Mouse (Mus musculus) kidney, embryonic 14.5 days (tissue): ENCODE data around the gene Col6a3. TPM values are rescaled to one million over a fixed set of nuclear protein-coding genes. Genes with fewer than 3 reads are reported as not detected.

Experiments used
- ATAC-seq: fragments of 200-750 bp; cut with Nextera tagmentation; 2 replicates; pipeline ENCODE4 v1.8.0; 2017; ENCODE audit warnings: moderate number of reproducible peaks, mild to moderate bottlenecking, moderate TSS enrichment, moderate library complexity; ENCODE audit not compliant: low FRiP score, low TSS enrichment
- H3K27ac ChIP-seq: fragments of 300-500 bp; sonication (generic); 2 replicates; pipeline ENCODE4 v1.5.1; 2014; ENCODE audit warnings: low read depth, mild to moderate bottlenecking, low read length, moderate library complexity, mixed read lengths
- H3K27me3 ChIP-seq: fragments of 300-500 bp; sonication (generic); 2 replicates; pipeline ENCODE4 v1.6.1; 2014; ENCODE audit warnings: mild to moderate bottlenecking, low read length; ENCODE audit not compliant: control insufficient read depth, insufficient read depth
- H3K36me3 ChIP-seq: fragments of 300-500 bp; sonication (generic); 2 replicates; pipeline ENCODE4 v1.6.1; 2014; ENCODE audit warnings: low read length, mixed read lengths; ENCODE audit not compliant: control insufficient read depth, insufficient read depth
- H3K4me1 ChIP-seq: fragments of 300-500 bp; sonication (generic); 2 replicates; pipeline ENCODE4 v1.6.1; 2014; ENCODE audit warnings: low read length, mixed read lengths; ENCODE audit not compliant: control insufficient read depth, insufficient read depth
- H3K4me2 ChIP-seq: fragments of 300-500 bp; sonication (generic); replicated peaks from 2 replicates; pipeline ENCODE4 v1.6.1; 2014; ENCODE audit warnings: low read depth, mild to moderate bottlenecking, low read length
- H3K4me3 ChIP-seq: fragments of 300-500 bp; sonication (generic); 2 replicates; pipeline ENCODE4 v1.5.1; 2014; ENCODE audit warnings: mild to moderate bottlenecking, low read length
- H3K9ac ChIP-seq: fragments of 300-500 bp; sonication (generic); 2 replicates; pipeline ENCODE4 v1.6.1; 2014; ENCODE audit warnings: low read depth, mild to moderate bottlenecking, low read length, moderate library complexity
- H3K9me3 ChIP-seq: fragments of 300-500 bp; sonication (generic); 2 replicates; pipeline ENCODE4 v1.6.1; 2016; ENCODE audit warnings: low read length; ENCODE audit not compliant: control insufficient read depth
- WGBS: fragments of 180-500 bp; shearing (Covaris S2); extraction: QIAGEN DNeasy Blood & Tissue Kit; methylation state at CpG from one replicate; pipeline ENCODE4 v1.1.7; 2014; 5-methylcytosine and 5-hydroxymethylcytosine counted together
- polyA plus RNA-seq: library from polyadenylated mRNA; unstranded; fragments of >200 nt; fragmentation: Nextera tagmentation; extraction: Ambion mirVana; gene quantifications from 2 replicates; pipeline ENCODE4 v1.2.1, GENCODE M21; 2014

The Col6a3 gene
- polyA plus RNA-seq, 1 experiment from 2014 or later, result 22.8 TPM

- H3K4me2 ChIP-seq, result no peak overlapping the region
- WGBS, result 94% methylated on average over 7 of the region's 7 CpGs
- no peak overlapping the region for H3K9ac ChIP-seq
- H3K27me3 ChIP-seq, result no peaks in the 10 kb centered on the region
- no peak for ATAC-seq
- peaks cover 6% of the 10 kb centered on the region; the same call in 1 of the 2 replicates for H3K36me3 ChIP-seq
- no peak overlapping the region for H3K4me3 ChIP-seq
- 0 out of 2 replicates have a peak, but pooled peaks cover 3% of the 10 kb centered on the region for H3K4me1 ChIP-seq
- no peaks in the 10 kb centered on the region for H3K9me3 ChIP-seq
- no peak overlapping the region for H3K27ac ChIP-seq
These were observed 64.7 kb downstream of the Col6a3 start for GRCm38 (mm10) chr1:90779072-90779471.

- H3K36me3 ChIP-seq, result peaks cover 4% of the 10 kb centered on the region; the same call in 1 of the 2 replicates
- ATAC-seq, result peak; percentile 95
- WGBS, result 13% methylated on average over 10 of the region's 10 CpGs
- H3K4me3 ChIP-seq, result no peak overlapping the region
- H3K9me3 ChIP-seq, result no peaks in the 10 kb centered on the region
- H3K4me2 ChIP-seq, result no peak overlapping the region
- no peaks in the 10 kb centered on the region for H3K27me3 ChIP-seq
- 0 out of 2 replicates have a peak, but pooled peaks cover 3% of the 10 kb centered on the region for H3K4me1 ChIP-seq
- no peak overlapping the region for H3K9ac ChIP-seq
- H3K27ac ChIP-seq, result no peak overlapping the region
These were observed 68.1 kb downstream of the Col6a3 start for GRCm38 (mm10) chr1:90775477-90776241.

- Histone ChIP-seq H3K4me1 (0 out of 2 replicates have a peak, but pooled peaks cover 3% of the 10 kb centered on the region), H3K36me3 (no peaks in the 10 kb centered on the region), H3K4me3 (no peak overlapping the region), H3K9ac (no peak overlapping the region), H3K27me3 (no peaks in the 10 kb centered on the region), H3K27ac (no peak overlapping the region), H3K9me3 (no peaks in the 10 kb centered on the region), H3K4me2 (no peak overlapping the region)
- WGBS, result 71% methylated on average over 4 of the region's 4 CpGs
- ATAC-seq, result no peak
These were observed 72.6 kb downstream of the Col6a3 start for GRCm38 (mm10) chr1:90771172-90771571.

GRCm38 (mm10) chr1:90770027-90770426 is 73.7 kb downstream of the Col6a3 start:
- Histone ChIP-seq H3K27me3 (no peaks in the 10 kb centered on the region), H3K27ac (no peak overlapping the region), H3K4me1 (no peaks in the 10 kb centered on the region), H3K9ac (no peak overlapping the region), H3K4me3 (no peak overlapping the region), H3K36me3 (no peaks in the 10 kb centered on the region), H3K9me3 (no peaks in the 10 kb centered on the region), H3K4me2 (no peak overlapping the region)
- WGBS, result 81% methylated on average over 7 of the region's 7 CpGs
- no peak for ATAC-seq

- Histone ChIP-seq H3K27ac (no peak overlapping the region), H3K9me3 (no peaks in the 10 kb centered on the region), H3K9ac (no peak overlapping the region), H3K36me3 (no peaks in the 10 kb centered on the region), H3K4me3 (no peak overlapping the region), H3K4me2 (no peak overlapping the region), H3K27me3 (no peaks in the 10 kb centered on the region), H3K4me1 (no peaks in the 10 kb centered on the region)
- no peak for ATAC-seq
- 61% methylated on average over 7 of the region's 7 CpGs for WGBS
These were observed 74.5 kb downstream of the Col6a3 start for GRCm38 (mm10) chr1:90769301-90769700.

GRCm38 (mm10) chr1:90758091-90758673 is 85.6 kb downstream of the Col6a3 start:
- H3K27ac ChIP-seq, result peak overlapping the region; percentile 56; the same call in 1 of the 2 replicates

GRCm38 (mm10) chr1:90753869-90754563 is 89.8 kb downstream of the Col6a3 start:
- Histone ChIP-seq H3K36me3 (no peaks in the 10 kb centered on the region), H3K4me3 (no peak overlapping the region), H3K27me3 (no peaks in the 10 kb centered on the region), H3K27ac (no peak overlapping the region), H3K9ac (no peak overlapping the region), H3K4me1 (peaks cover 7% of the 10 kb centered on the region; the same call in 1 of the 2 replicates), H3K9me3 (no peaks in the 10 kb centered on the region), H3K4me2 (no peak overlapping the region)
- no peak for ATAC-seq
- WGBS, result 56% methylated on average over 17 of the region's 17 CpGs

More at GRCm38 (mm10) chr1:90758091-90758673, 85.6 kb downstream of the Col6a3 start:
- H3K4me3 ChIP-seq, result no peak overlapping the region
- H3K9me3 ChIP-seq, result no peaks in the 10 kb centered on the region
- peaks cover 3% of the 10 kb centered on the region; the same call in 1 of the 2 replicates for H3K4me1 ChIP-seq
- no peak for ATAC-seq
- H3K27me3 ChIP-seq, result no peaks in the 10 kb centered on the region
- H3K9ac ChIP-seq, result no peak overlapping the region
- 30% methylated on average over 4 of the region's 4 CpGs for WGBS
- no peaks in the 10 kb centered on the region for H3K36me3 ChIP-seq
- H3K4me2 ChIP-seq, result no peak overlapping the region

GRCm38 (mm10) chr1:90751221-90751620 is 92.5 kb downstream of the Col6a3 start:
- Histone ChIP-seq H3K9ac (no peak overlapping the region), H3K4me3 (no peak overlapping the region), H3K36me3 (no peaks in the 10 kb centered on the region), H3K4me1 (peaks cover 4% of the 10 kb centered on the region; the same call in 1 of the 2 replicates), H3K27ac (no peak overlapping the region), H3K27me3 (no peaks in the 10 kb centered on the region), H3K9me3 (no peaks in the 10 kb centered on the region), H3K4me2 (no peak overlapping the region)
- WGBS, result 62% methylated on average over 4 of the region's 4 CpGs
- no peak for ATAC-seq
